Mouse (Mus musculus): ENCODE measurements around the gene Ptger3.

DNA sequence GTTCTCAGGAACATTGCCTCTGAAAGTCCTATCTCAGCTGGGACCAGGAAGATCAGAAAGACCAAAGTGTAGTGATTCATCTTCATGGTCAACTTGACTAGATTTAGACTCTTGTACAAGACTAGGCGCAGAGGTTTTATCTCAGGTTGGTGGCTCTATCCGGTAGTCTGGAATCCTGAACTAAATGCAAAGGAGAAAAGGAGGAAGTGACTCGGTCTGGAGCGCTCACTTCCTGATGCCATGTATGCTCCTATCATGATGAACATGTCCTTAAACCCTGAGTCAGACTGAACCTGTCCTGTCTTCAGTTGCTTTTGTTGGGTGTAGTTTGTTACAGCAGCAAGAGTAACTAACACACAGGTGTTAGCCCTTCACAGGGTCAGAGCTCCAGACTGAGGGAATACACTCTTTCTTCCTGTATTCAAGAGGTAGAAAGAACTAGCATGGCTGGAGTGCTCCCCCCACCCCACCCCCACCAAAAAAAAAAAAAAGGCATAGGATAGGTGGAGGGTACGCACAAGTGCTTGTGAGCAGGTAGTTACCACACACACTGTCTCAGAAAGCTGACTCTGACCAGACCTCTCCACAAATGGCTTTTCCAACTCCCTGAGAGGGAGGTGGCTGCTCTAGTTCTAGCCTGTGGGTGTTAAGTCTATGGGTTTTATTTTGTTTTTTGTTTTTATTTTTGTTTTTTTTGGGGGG is 11.9 kb downstream of the Ptger3 start:
- no peak for TF ChIP-seq MYOG (IDR thresholded peaks at IDR 0.05; ENCODE audit: control insufficient read depth, extremely low read depth, insufficient read length)
- TF ChIP-seq CTCF (IDR thresholded peaks at IDR 0.05; ENCODE audit: control insufficient read depth, insufficient read depth, insufficient read length), result no peak
- no peak for TF ChIP-seq MAX (IDR thresholded peaks at IDR 0.05)

Measured in C2C12 (cell line).